In genomic region chr7:29246619-29247313, GRCm38 (mm10) we compare ENCODE assay signal across 12 mouse cellular contexts. TPM values are rescaled to one million over a fixed set of nuclear protein-coding genes. Genes with fewer than 3 reads are reported as not detected.
DNase-seq lines count a peak whose midpoint lies in the region; ATAC-seq lines count a peak whose summit lies in the region.
"Had no signal": no experiment of that assay in that cellular context is flagged by ENCODE, and none has a peak within 500 bp of the region (broad histone marks: within the 10 kb centered on the region; RNA-seq: fewer than 3 reads in every experiment).

No protein-coding gene starts in this region.

- H3K27ac ChIP-seq in heart, embryonic 12.5 days (ENCODE audit: poor library complexity, severe bottlenecking), result no peak overlapping the region
- no peak overlapping the region for H3K27ac ChIP-seq in midbrain, embryonic 10.5 days (replicated peaks)
- H3K27ac ChIP-seq in midbrain, embryonic 15.5 days, result no peak overlapping the region
- H3K27ac ChIP-seq in liver, embryonic 11.5 days (ENCODE audit: low read depth, low read length), result no peak overlapping the region
- H3K27ac ChIP-seq: hindbrain, embryonic 14.5 days; neural tube, embryonic 15.5 days had no signal

- H3K4me1 ChIP-seq in heart, embryonic 12.5 days (replicated peaks), result peaks cover 22% of the 10 kb centered on the region
- H3K4me1 ChIP-seq in midbrain, embryonic 10.5 days, result peaks cover 20% of the 10 kb centered on the region
- peaks cover 7% of the 10 kb centered on the region; the same call in 1 of the 2 replicates for H3K4me1 ChIP-seq in midbrain, embryonic 15.5 days
- H3K4me1 ChIP-seq in liver, embryonic 11.5 days (replicated peaks; ENCODE audit: control insufficient read depth, insufficient read depth, low read length), result peaks cover 15% of the 10 kb centered on the region

- H3K4me3 ChIP-seq in heart, embryonic 12.5 days, result no peak overlapping the region
- H3K4me3 ChIP-seq in midbrain, embryonic 10.5 days, result peak overlapping the region; percentile 49; the same call in 1 of the 2 replicates
- H3K4me3 ChIP-seq in midbrain, embryonic 15.5 days, result no peak overlapping the region
- no peak overlapping the region for H3K4me3 ChIP-seq in liver, embryonic 11.5 days (ENCODE audit: low read depth, low read length)

- H3K9me3 ChIP-seq in heart, embryonic 12.5 days (replicated peaks), result no peaks in the 10 kb centered on the region
- H3K9me3 ChIP-seq in midbrain, embryonic 10.5 days (replicated peaks), result no peaks in the 10 kb centered on the region
- no peaks in the 10 kb centered on the region for H3K9me3 ChIP-seq in midbrain, embryonic 15.5 days
- no peaks in the 10 kb centered on the region for H3K9me3 ChIP-seq in liver, embryonic 11.5 days (ENCODE audit: control insufficient read depth, low read length)
- H3K9me3 ChIP-seq: neural tube, embryonic 15.5 days had no signal

- H3K27me3 ChIP-seq in heart, embryonic 12.5 days (replicated peaks), result no peaks in the 10 kb centered on the region; the same call in 1 of the 2 replicates
- H3K27me3 ChIP-seq in midbrain, embryonic 10.5 days (ENCODE audit: low read depth, poor library complexity, severe bottlenecking), result peaks cover 29% of the 10 kb centered on the region
- peaks cover 14% of the 10 kb centered on the region for H3K27me3 ChIP-seq in midbrain, embryonic 15.5 days (replicated peaks)
- no peaks in the 10 kb centered on the region for H3K27me3 ChIP-seq in liver, embryonic 11.5 days (replicated peaks; ENCODE audit: control insufficient read depth, insufficient read depth, low read length)

- WGBS in heart, embryonic 12.5 days, result 80% methylated on average over 21 of the region's 21 CpGs
- WGBS in midbrain, embryonic 10.5 days, result 85% methylated on average over 21 of the region's 21 CpGs
- WGBS in midbrain, embryonic 15.5 days, result 86% methylated on average over 21 of the region's 21 CpGs
- 78% methylated on average over 21 of the region's 21 CpGs for WGBS in liver, embryonic 11.5 days

- H3K36me3 ChIP-seq in heart, embryonic 12.5 days, result peaks cover 30% of the 10 kb centered on the region
- peaks cover 38% of the 10 kb centered on the region for H3K36me3 ChIP-seq in midbrain, embryonic 10.5 days
- H3K36me3 ChIP-seq in midbrain, embryonic 15.5 days (replicated peaks), result no peaks in the 10 kb centered on the region
- H3K36me3 ChIP-seq in liver, embryonic 11.5 days (ENCODE audit: control insufficient read depth, insufficient read depth, low read length), result peaks cover 12% of the 10 kb centered on the region; the same call in 1 of the 2 replicates

- H3K4me2 ChIP-seq in heart, embryonic 12.5 days, result peak overlapping the region; percentile 91; the same call in 1 of the 2 replicates
- H3K4me2 ChIP-seq in midbrain, embryonic 15.5 days, result no peak overlapping the region
- peak overlapping the region; percentile 69 for H3K4me2 ChIP-seq in liver, embryonic 11.5 days

- intact Hi-C loops in heart, postnatal 36 days (cut with DNase I), result loop anchor here (1.0 to 5.0 kb wide), 2 partner anchors 51 to 119 kb away; partner anchors contain the start of gene Ryr1

- ATAC-seq in heart, embryonic 12.5 days (ENCODE audit: insufficient number of reproducible peaks, low FRiP score), result no peak
- no peak for ATAC-seq in midbrain, embryonic 15.5 days (replicated peaks)
- ATAC-seq in liver, embryonic 11.5 days (replicated peaks; ENCODE audit: low FRiP score), result peak; percentile 8; the same call in 1 of the 2 replicates

- no peak for DNase-seq in heart, postnatal 36 days
- no peak for DNase-seq in midbrain, embryonic 10.5 days (ENCODE audit: low spot score)
- DNase-seq in liver, embryonic 11.5 days (ENCODE audit: low spot score), result no peak
- DNase-seq in left cerebral cortex, adult 18-20 months (ENCODE audit: low spot score in 2 of 2), result no peak
- DNase-seq in embryo, embryonic 10 days (ENCODE audit: low spot score), result no peak
- DNase-seq in cerebellum, adult 9-10 months, result no peak

- 0 out of 2 replicates have a peak overlapping the region, but pooled peaks have one; percentile 70 for H3K9ac ChIP-seq in heart, embryonic 12.5 days
- no peak overlapping the region for H3K9ac ChIP-seq in midbrain, embryonic 15.5 days
- no peak overlapping the region for H3K9ac ChIP-seq in liver, embryonic 11.5 days (ENCODE audit: low read depth, low read length)
- H3K9ac ChIP-seq: hindbrain, embryonic 14.5 days; neural tube, embryonic 15.5 days had no signal

RNA-seq across cellular contexts. Expression of gene 2200002D01Rik, which starts 1.5 kb away (rescaled TPM):
- 9.2 and 11.7 TPM in 2 replicates for polyA plus RNA-seq in heart, embryonic 12.5 days (2016; fragmentation: Nextera tagmentation; extraction: Ambion mirVana)
- total RNA-seq in heart, postnatal 36 days (2021), result 1 to 10 TPM; 1.9 to 2.0 TPM
- polyA plus RNA-seq in midbrain, embryonic 10.5 days (2016; fragmentation: Nextera tagmentation; extraction: Ambion mirVana), result 4.2 and 4.7 TPM in 2 replicates
- polyA plus RNA-seq in midbrain, embryonic 15.5 days (2015; fragmentation: Nextera tagmentation; extraction: Ambion mirVana), result 1.1 and 1.5 TPM in 2 replicates
- polyA plus RNA-seq in liver, embryonic 11.5 days (2014; fragmentation: Nextera tagmentation; extraction: Ambion mirVana), result 3.2 and 4.4 TPM in 2 replicates
- under 1 TPM; 0.65 to 0.98 TPM for total RNA-seq in left cerebral cortex, adult 18-20 months (2021)
- total RNA-seq: left cerebral cortex, adult 8-10 months; midbrain, postnatal 0 days had no signal

RNA-seq across cellular contexts. Expression of gene Yif1b, which starts 8.6 kb away (rescaled TPM):
- polyA plus RNA-seq in heart, embryonic 12.5 days (2016; fragmentation: Nextera tagmentation; extraction: Ambion mirVana), result 99.4 and 104 TPM in 2 replicates
- total RNA-seq in heart, postnatal 36 days (2021), result 10 to 100 TPM; 69.1 to 73.8 TPM
- polyA plus RNA-seq in midbrain, embryonic 10.5 days (2016; fragmentation: Nextera tagmentation; extraction: Ambion mirVana), result 106 and 111 TPM in 2 replicates
- 91.2 and 95.1 TPM in 2 replicates for polyA plus RNA-seq in midbrain, embryonic 15.5 days (2015; fragmentation: Nextera tagmentation; extraction: Ambion mirVana)
- 95.7 and 101 TPM in 2 replicates for polyA plus RNA-seq in liver, embryonic 11.5 days (2014; fragmentation: Nextera tagmentation; extraction: Ambion mirVana)
- total RNA-seq in left cerebral cortex, adult 18-20 months (2021), result 10 to 100 TPM; 51.7 to 52.4 TPM

RNA-seq across cellular contexts. Expression of gene Kcnk6, which starts 14.5 kb away (rescaled TPM):
- polyA plus RNA-seq in heart, embryonic 12.5 days (2016; fragmentation: Nextera tagmentation; extraction: Ambion mirVana), result 3.4 and 4.3 TPM in 2 replicates
- total RNA-seq in heart, postnatal 36 days (2021), result 1 to 10 TPM; 2.8 to 3.2 TPM
- polyA plus RNA-seq in midbrain, embryonic 10.5 days (2016; fragmentation: Nextera tagmentation; extraction: Ambion mirVana), result 0.65 and 0.85 TPM in 2 replicates
- 1.2 and 1.4 TPM in 2 replicates for polyA plus RNA-seq in midbrain, embryonic 15.5 days (2015; fragmentation: Nextera tagmentation; extraction: Ambion mirVana)
- polyA plus RNA-seq in liver, embryonic 11.5 days (2014; fragmentation: Nextera tagmentation; extraction: Ambion mirVana), result 2.0 and 2.6 TPM in 2 replicates
- 1 to 10 TPM; 3.0 to 3.1 TPM for total RNA-seq in left cerebral cortex, adult 18-20 months (2021)

RNA-seq across cellular contexts. Expression of gene Catsperg1, which starts 32.9 kb away (rescaled TPM):
- 0.38 and 0.44 TPM in 2 replicates for polyA plus RNA-seq in heart, embryonic 12.5 days (2016; fragmentation: Nextera tagmentation; extraction: Ambion mirVana)
- total RNA-seq in heart, postnatal 36 days (2021), result under 1 TPM; 0.31 to 0.51 TPM
- polyA plus RNA-seq in midbrain, embryonic 10.5 days (2016; fragmentation: Nextera tagmentation; extraction: Ambion mirVana), result 0.43 and 0.52 TPM in 2 replicates
- polyA plus RNA-seq in midbrain, embryonic 15.5 days (2015; fragmentation: Nextera tagmentation; extraction: Ambion mirVana), result 4.2 and 5.3 TPM in 2 replicates
- polyA plus RNA-seq in liver, embryonic 11.5 days (2014; fragmentation: Nextera tagmentation; extraction: Ambion mirVana), result 0.31 and 0.64 TPM in 2 replicates
- 1 to 10 TPM; 1.1 to 1.5 TPM for total RNA-seq in left cerebral cortex, adult 18-20 months (2021)

RNA-seq across cellular contexts. Expression of gene Spint2, which starts 34.9 kb away (rescaled TPM):
- polyA plus RNA-seq in heart, embryonic 12.5 days (2016; fragmentation: Nextera tagmentation; extraction: Ambion mirVana), result 87.7 and 90.4 TPM in 2 replicates
- 10 to 100 TPM; 34.8 to 44.9 TPM for total RNA-seq in heart, postnatal 36 days (2021)
- 20.5 and 20.8 TPM in 2 replicates for polyA plus RNA-seq in midbrain, embryonic 10.5 days (2016; fragmentation: Nextera tagmentation; extraction: Ambion mirVana)
- polyA plus RNA-seq in midbrain, embryonic 15.5 days (2015; fragmentation: Nextera tagmentation; extraction: Ambion mirVana), result 72.4 and 77.3 TPM in 2 replicates
- 51.6 and 53.7 TPM in 2 replicates for polyA plus RNA-seq in liver, embryonic 11.5 days (2014; fragmentation: Nextera tagmentation; extraction: Ambion mirVana)
- 10 to 100 TPM; 27.6 to 33.5 TPM for total RNA-seq in left cerebral cortex, adult 18-20 months (2021)
